Mouse (Mus musculus) testis, adult 2 months (tissue): ENCODE results near the gene Setx. TPM values are rescaled to one million over a fixed set of nuclear protein-coding genes. Genes with fewer than 3 reads are reported as not detected.

Experiments
- H3K27ac ChIP-seq: fragments of 200-500 bp; 2 replicates; pipeline ENCODE4 v1.5.1; 2012; ENCODE audit warnings: low read depth, low read length; ENCODE audit not compliant: control insufficient read depth, insufficient read depth
- H3K27me3 ChIP-seq: fragments of 200-500 bp; 2 replicates; pipeline ENCODE4 v1.6.1; 2012; ENCODE audit warnings: mild to moderate bottlenecking, low read length, moderate library complexity; ENCODE audit not compliant: control insufficient read depth, insufficient read depth
- H3K36me3 ChIP-seq: fragments of 200-500 bp; 2 replicates; pipeline ENCODE4 v1.6.1; 2012; ENCODE audit warnings: mild to moderate bottlenecking, low read length; ENCODE audit not compliant: control insufficient read depth, insufficient read depth
- H3K4me1 ChIP-seq: fragments of 200-500 bp; 2 replicates; pipeline ENCODE4 v1.6.1; 2012; ENCODE audit warnings: low read length; ENCODE audit not compliant: control insufficient read depth, insufficient read depth
- H3K4me3 ChIP-seq: fragments of 200-500 bp; 2 replicates; pipeline ENCODE4 v1.5.1; 2012; ENCODE audit warnings: low read depth, mild to moderate bottlenecking, low read length, moderate library complexity, mixed read lengths; ENCODE audit not compliant: control insufficient read depth
- CTCF ChIP-seq: fragments of 200-500 bp; IDR thresholded peaks from 2 replicates; pipeline ENCODE4 v1.5.1; 2012; ENCODE audit warnings: low read depth, mild to moderate bottlenecking, inconsistent platforms, low read length, moderate library complexity; ENCODE audit not compliant: control insufficient read depth, insufficient read depth, insufficient replicate concordance
- POLR2A ChIP-seq: fragments of 200-500 bp; IDR thresholded peaks from 2 replicates; pipeline ENCODE4 v1.6.1; 2012; ENCODE audit warnings: low read depth, mild to moderate bottlenecking, inconsistent platforms, low read length, moderate library complexity; ENCODE audit not compliant: control insufficient read depth
- polyA plus RNA-seq: library from polyadenylated mRNA; depleted of rRNA; stranded (reverse); fragments of >200 nt; gene quantifications from 2 replicates; pipeline ENCODE4 v1.2.3, GENCODE M21; 2012

Setx gene
- polyA plus RNA-seq, 1 experiment = 158 TPM

GRCm38 (mm10) chr2:29122446-29122845 is 1.5 kb upstream of the Setx start:
- Histone ChIP-seq H3K36me3 (peaks cover 3% of the 10 kb centered on the region), H3K27me3 (no peaks in the 10 kb centered on the region), H3K4me1 (no peaks in the 10 kb centered on the region; the same call in none of the 2 replicates), H3K4me3 (peak overlapping the region; percentile 80), H3K27ac (peak overlapping the region; percentile 98)
- TF ChIP-seq POLR2A (peak; percentile 76; the same call in 1 of the 2 replicates), CTCF (no peak)

- Histone ChIP-seq H3K4me3 (peak overlapping the region; percentile 94), H3K36me3 (peaks cover 6% of the 10 kb centered on the region), H3K27me3 (no peaks in the 10 kb centered on the region), H3K4me1 (no peaks in the 10 kb centered on the region; the same call in none of the 2 replicates), H3K27ac (peak overlapping the region; percentile 99)
- TF ChIP-seq POLR2A (peak; percentile 90; the same call in 1 of the 2 replicates), CTCF (0 out of 2 replicates have a peak, but pooled peaks have one; percentile 6)
Observed at GRCm38 (mm10) chr2:29124571-29124935, 572 bp downstream of the Setx start.

GRCm38 (mm10) chr2:29124936-29125701 is 1.1 kb downstream of the Setx start:
- H3K4me3 ChIP-seq = peak overlapping the region; percentile 94
- peaks cover 6% of the 10 kb centered on the region for H3K36me3 ChIP-seq
- TF ChIP-seq POLR2A (peak; percentile 70), CTCF (no peak)
- no peaks in the 10 kb centered on the region; the same call in none of the 2 replicates for H3K4me1 ChIP-seq
- peak overlapping the region; percentile 82 for H3K27ac ChIP-seq
- H3K27me3 ChIP-seq = no peaks in the 10 kb centered on the region

GRCm38 (mm10) chr2:29130118-29130899 is 6.3 kb downstream of the Setx start:
- no peak overlapping the region for H3K4me3 ChIP-seq
- TF ChIP-seq POLR2A (no peak), CTCF (no peak)
- H3K27ac ChIP-seq = no peak overlapping the region
- H3K27me3 ChIP-seq = no peaks in the 10 kb centered on the region
- H3K4me1 ChIP-seq = no peaks in the 10 kb centered on the region
- H3K36me3 ChIP-seq = peaks cover 6% of the 10 kb centered on the region

GRCm38 (mm10) chr2:29135161-29135560 is 11.2 kb downstream of the Setx start:
- H3K4me3 ChIP-seq = no peak overlapping the region
- H3K27me3 ChIP-seq = no peaks in the 10 kb centered on the region
- no peaks in the 10 kb centered on the region for H3K4me1 ChIP-seq
- no peak overlapping the region for H3K27ac ChIP-seq
- no peak for TF ChIP-seq POLR2A
- TF ChIP-seq CTCF = no peak
- peaks cover 4% of the 10 kb centered on the region; the same call in 1 of the 2 replicates for H3K36me3 ChIP-seq

- no peak overlapping the region for H3K27ac ChIP-seq
- H3K36me3 ChIP-seq = peaks cover 3% of the 10 kb centered on the region
- no peaks in the 10 kb centered on the region for H3K27me3 ChIP-seq
Observed at GRCm38 (mm10) chr2:29151941-29152340, 28.0 kb downstream of the Setx start.

GRCm38 (mm10) chr2:29168067-29168466 is 44.1 kb downstream of the Setx start:
- TF ChIP-seq CTCF (no peak), POLR2A (no peak)
- Histone ChIP-seq H3K27ac (no peak overlapping the region), H3K4me1 (no peaks in the 10 kb centered on the region), H3K4me3 (no peak overlapping the region), H3K27me3 (no peaks in the 10 kb centered on the region), H3K36me3 (peaks cover 3% of the 10 kb centered on the region)

More at GRCm38 (mm10) chr2:29151941-29152340, 28.0 kb downstream of the Setx start:
- Histone ChIP-seq H3K4me1 (no peaks in the 10 kb centered on the region), H3K4me3 (no peak overlapping the region)
- no peak for TF ChIP-seq POLR2A
- TF ChIP-seq CTCF = no peak
